Mouse (Mus musculus) adrenal gland, postnatal 4 days (tissue): ENCODE measurements around the gene Hnrnpdl. TPM values are rescaled to one million over a fixed set of nuclear protein-coding genes. Genes with fewer than 3 reads are reported as not detected.

ENCODE experiments used
- DNase-seq, 2 experiments: peaks; one replicate each; pipeline ENCODE4 v3.0.0; 2021 to 2022; ENCODE audit warnings: low spot score in 2 of 2, mixed read lengths in 2 of 2
- long read RNA-seq, 2 experiments: library from polyadenylated mRNA; stranded (forward); transcript quantifications; one replicate each; pipeline ENCODE4 v2.0.0; 2021
- total RNA-seq, 2 experiments: library from RNA; stranded (reverse); gene quantifications; 2 replicates each; pipeline ENCODE4 v1.2.3; 2021

Hnrnpdl gene
- total RNA-seq, result 100 to 1,000 TPM; 223 to 234 TPM
- long read RNA-seq, experiment 1, transcript Hnrnpdl-207 (7 exons, 2,374 nt), result minor isoform, 21 of 125 reads
- long read RNA-seq, experiment 1, transcript Hnrnpdl-201 (9 exons, 2,149 nt), result minor isoform, 9 of 125 reads
- long read RNA-seq, experiment 1, transcript Hnrnpdl-202 (8 exons, 2,752 nt), result major isoform, 44 of 125 reads
- long read RNA-seq, experiment 1, partial matches to known transcripts, result 33 of 125 reads
- long read RNA-seq, experiment 1, other reads (novel, unspliced or antisense), result 18 of 125 reads
- long read RNA-seq, experiment 2, transcript Hnrnpdl-207 (7 exons, 2,374 nt), result minor isoform, 41 of 243 reads
- long read RNA-seq, experiment 2, transcript Hnrnpdl-202 (8 exons, 2,752 nt), result major isoform, 105 of 243 reads
- long read RNA-seq, experiment 2, transcript Hnrnpdl-201 (9 exons, 2,149 nt), result minor isoform, 22 of 243 reads
- long read RNA-seq, experiment 2, partial matches to known transcripts, result 46 of 243 reads
- long read RNA-seq, experiment 2, other reads (novel, unspliced or antisense), result 27 of 243 reads

DNA sequence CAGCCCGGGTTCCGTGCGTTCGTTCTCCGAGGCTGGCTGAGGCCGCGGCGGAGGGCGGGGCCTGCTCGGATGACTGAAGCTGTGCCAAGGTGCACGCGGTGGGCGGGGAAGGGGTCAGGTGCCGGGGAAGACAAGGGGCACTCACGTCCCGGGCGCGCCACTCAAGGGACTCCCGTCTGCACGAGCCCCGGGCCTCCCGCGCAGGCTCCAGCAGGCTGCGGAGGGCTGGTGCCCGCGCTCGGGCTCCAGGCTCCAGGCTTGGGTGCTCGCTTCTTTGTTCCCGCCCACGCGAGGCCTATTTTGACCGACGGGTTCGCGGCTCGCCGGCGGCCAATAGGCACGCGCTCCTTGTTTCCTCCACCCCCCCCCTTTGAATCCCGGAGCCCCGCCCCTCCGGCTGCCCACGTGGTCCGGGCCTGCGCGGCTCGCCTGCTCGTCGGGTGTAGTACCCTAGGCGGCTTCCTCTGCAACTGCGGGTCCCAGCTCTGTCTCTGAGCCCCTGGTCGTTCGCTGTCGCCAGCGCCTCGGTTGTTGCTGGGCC, at the start of gene Hnrnpdl, which contains the start of gene Enoph1:
Gene Hnrnpdl, minus strand, starts transcription at position 63 of the 541 bp plus-strand sequence.
Gene Enoph1, plus strand, starts transcription at position 384 of the 541 bp plus-strand sequence.
- DNase-seq, result peak; percentile 80 to 83

DNA sequence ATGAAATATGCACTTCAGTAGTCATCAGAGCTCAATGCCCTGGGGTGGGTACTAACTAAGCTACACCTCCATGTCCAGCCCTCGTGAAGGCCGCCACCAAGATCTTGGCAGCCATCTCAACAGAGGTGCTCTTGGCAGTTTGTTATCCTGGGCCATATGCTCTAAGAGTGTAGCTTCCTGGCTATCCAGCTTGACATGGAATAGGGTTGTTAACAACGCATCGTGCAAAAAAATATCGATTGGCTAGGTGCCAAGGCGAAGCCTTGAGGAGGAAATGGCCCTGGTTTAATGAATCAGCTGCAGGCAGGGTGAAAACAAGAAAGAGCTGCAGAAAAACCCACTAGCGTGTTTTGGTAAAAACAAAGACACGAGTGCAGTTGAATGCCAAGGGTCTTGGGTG, 45.6 kb upstream of the Hnrnpdl start:
- DNase-seq, result no peak

DNA sequence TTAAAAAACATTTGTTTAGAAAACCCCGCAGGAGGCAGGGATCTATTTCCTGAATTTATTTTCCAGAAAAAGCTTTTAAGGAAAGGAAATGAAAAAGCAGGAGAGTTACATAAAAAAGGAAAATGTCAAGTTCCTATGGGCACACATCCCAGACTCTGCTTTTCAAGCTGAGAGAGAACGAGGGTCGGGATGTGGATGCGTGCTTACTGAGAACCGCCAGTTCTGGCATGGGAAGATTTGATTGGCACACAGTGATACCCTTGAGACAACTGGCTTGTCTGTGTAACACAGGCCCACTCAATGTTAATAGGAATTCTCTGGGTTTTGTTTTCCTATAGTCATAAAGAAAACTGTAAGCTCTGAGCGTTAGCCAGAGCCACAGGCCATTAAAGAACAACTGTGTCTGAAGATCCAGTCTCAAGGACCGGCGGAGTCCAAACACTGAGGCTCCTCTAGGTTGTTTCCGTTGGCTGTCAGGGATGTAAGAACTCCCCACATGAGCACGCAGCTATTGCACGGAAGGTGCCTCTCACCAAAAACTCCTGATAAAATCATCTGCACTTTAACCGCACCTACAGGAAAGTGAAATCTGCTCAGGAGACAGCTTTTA, 44.6 kb upstream of the Hnrnpdl start:
- no peak for DNase-seq

DNA sequence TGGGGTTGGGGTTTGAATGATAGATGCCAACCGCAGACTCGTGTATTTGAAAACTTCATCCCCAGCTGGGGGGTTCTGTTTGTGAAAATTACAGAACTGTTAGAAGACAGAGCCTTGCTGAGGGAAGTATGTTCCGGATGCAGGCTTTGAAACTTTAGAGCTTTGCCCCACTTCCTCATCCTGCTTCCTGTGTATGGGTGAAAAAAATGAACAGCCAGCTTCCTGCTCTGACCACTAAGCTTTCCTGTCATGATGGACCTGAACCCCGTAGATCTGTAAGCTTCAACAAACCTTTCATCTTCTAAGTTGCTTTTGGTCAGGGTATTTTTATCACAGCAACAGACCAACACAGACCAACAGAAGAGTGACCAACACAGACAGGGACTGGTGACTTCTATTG, 42.5 kb upstream of the Hnrnpdl start:
- DNase-seq, result no peak

DNA sequence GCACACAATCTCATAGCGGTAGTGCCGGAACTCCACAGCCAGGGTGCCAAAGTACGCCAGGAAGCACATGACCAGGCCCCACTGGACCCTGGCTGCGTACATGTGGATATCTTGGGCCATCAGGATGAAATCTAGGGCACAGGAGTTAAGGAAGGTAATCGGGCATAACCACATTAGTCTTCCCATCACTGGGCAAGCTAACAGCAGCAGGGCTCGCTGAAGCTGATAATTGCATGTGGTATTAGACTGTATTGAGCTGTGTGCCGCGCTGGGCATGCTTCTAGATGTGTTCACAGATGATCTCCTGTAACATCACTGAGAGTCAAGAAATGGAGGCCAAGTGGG, 40.4 kb upstream of the Hnrnpdl start:
- DNase-seq, result no peak

DNA sequence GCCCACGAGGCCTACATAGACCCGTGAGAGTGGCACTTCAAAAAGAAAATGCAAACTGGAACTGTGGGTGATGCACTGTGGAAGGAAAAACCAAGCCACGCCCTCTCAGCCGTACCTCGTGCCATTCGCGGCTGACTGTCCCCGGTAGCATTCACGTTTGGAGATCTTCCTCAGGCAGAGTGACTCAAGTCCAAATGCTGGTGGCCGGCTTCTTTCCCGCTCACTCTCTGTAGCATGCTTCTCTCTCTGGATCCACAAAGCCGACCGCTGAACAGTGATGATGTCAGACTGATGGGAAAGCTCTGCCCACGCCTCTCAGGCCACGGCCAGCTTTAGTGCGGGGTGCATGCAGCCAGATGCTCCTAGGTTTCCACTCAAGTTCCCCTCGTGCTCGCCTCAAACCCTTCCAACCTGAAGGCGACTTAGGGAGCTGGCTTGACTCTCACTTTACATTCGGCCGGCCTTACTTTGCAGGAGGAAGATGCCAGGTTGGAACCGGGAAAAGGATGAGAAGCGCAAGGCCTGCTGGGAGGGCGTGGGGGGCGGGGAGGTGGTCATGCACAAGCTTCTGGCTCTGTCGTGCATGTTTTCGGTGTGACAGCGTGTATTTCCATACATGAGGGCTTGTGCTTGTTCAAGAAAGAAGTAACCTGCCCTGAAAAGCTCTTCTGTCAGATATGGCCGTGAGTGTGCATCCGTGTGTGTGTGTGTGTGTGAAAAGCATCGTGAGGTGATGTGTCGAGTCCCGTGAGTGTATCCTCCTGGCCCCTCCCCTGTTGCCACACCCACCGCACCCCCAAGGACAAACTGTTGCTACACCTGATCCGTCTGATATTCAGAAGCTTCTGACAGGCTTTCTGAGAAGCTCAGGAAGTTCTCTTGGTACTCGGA, 39.8 kb upstream of the Hnrnpdl start:
- DNase-seq, result no peak

DNA sequence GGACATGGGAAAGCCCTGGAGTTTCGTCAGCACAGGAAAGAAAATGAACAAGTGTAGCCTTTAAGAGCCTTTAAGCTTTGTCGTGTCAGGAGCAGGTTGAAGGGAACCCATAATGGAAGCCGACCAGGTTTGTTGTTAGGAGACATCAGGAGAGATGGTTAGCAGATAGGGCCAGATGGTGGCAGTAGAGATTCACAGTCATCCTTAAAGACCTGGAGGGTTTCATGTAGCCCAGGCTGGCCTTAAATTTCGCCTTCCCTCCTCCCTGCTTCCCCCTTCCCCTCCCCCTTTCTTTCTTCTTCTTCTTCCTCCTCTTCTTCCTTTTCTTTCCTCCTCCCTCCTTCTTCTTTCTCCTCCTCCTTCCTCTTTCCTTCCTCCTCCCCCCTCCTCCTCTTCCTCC, 35.1 kb upstream of the Hnrnpdl start:
- DNase-seq, result no peak

DNA sequence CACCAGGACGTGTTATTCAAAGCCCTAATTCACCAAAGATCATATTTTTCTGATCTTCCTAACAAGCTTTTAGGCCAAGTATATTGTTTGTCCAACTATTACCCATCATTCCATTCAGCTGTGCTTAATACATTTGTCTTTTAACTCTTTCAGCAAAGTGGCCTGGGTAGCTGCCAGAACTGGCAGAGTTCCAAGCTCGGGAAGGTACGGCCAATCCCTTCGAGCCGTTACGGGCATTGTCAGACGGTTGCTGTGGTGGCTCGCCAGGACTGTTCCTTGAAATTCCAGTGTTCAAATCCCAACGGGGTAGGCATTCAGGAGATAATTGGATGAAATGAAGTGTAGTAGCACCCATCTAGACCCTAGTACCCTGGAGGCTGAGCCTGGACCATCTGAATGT, 33.1 kb upstream of the Hnrnpdl start:
- DNase-seq, result no peak

DNA sequence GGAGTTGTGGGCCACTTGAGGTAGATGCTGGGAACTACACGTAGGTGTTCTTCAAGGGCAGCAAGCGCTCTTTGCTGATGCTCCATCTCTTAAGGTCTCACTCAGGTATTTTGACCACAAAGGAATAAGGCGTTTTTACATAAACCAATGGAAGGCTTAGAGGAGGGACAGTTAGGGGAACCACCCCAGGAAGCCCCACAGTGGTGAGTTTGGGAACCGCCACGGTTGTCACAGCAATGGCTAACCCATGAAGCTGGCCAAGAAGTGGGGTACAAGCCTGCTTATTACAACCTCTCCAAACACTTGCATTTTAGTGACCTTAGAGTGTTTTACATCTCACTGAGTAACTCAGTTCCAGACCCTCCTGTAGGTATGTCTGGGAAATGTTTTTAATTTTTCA, 32.1 kb upstream of the Hnrnpdl start:
- no peak for DNase-seq

DNA sequence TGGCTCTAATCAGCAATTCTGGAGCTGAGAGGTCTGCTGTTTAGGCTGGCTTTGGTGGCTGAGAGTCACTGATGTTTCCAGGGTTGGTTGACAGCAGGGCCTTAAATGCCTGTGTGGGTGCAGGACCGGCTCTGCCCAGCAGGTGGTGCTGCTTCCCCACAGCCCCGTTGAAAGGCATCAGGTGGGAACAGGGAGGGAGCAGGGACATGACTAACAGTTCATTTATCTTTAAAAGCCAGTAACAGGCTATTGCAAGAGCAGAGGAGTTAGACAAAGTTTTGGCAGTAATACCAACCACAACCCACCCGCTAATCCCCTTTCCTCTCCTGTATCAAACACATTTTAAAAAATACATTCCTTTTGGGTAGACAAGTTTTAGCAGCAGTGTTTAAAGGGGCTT, 30.8 kb upstream of the Hnrnpdl start:
- peak; percentile 74 to 75 for DNase-seq

DNA sequence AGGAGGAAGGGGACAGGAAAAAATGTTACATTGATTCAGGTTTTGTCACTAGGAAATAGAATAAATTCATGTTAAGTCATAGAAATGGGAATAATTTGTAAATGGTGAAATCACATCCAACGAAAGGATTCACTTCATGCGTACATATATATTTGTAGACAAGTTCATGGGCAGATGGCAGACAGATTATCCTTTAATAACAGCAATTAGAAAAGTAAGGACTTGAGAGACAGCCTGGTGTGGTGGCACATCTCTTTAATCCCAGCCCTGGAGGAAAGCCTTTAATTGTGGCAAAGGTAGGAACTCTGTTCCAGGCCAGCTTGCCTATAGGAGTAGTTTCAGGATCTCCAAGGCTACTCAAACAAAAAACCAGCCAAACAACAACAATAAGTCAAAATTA, 30.1 kb upstream of the Hnrnpdl start:
- DNase-seq, result no peak

DNA sequence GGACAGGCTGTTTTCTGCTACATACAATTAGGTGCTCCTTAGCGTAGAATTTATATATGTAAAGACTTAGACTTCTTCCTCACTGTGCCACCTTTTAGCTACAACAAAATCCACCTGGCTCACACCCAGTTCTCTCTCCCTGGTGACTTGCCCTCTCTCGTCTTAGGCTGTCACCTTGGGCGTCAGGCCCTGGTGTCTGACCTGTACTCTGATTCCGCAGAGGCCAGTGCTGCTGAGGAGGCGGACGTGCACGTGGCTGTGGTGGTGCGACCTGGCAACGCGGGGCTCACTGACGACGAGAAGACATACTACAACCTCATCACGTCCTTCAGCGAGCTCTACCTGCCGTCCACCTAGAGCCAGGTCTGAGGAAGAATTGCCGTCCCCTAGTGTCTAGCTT, 28.1 kb upstream of the Hnrnpdl start:
- no peak for DNase-seq

DNA sequence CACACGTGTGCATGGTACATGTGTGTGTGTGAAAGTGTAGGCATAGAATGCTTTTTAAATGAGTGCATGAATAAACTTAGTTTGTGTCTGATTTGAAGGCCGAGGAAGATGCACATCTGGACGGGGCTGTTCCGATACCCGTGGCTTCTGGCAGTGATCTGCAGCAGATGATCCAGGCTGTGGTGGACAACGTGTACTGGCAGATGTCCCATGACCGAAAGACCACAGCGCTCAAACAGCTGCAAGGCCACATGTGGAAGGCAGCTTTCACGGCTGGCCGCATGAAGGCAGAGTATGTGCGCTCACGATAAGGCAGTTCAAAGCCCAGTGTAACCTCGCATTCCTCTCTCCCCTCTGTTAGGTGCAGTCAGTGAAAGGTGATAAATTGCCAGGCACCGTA, 21.4 kb upstream of the Hnrnpdl start:
- DNase-seq, result no peak

DNA sequence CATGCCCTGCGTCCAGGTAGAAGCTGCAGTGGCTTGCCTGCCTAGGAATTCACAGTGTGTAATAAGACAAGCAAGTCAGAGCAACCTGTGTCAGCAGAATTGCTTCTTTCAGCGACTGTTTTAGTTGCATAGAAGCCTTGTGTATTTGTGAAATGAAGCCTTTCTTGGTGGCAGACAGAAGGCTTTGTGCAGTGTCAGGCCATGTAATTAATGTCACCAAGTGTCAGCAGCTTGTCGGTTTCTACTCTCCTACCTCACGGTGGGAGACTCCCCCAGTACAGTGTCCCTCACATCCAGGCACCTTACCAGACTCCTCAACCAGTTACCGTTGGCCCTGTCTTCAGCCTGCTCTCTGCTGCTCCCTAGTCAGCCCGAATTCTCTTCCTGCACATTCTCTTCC, 19.9 kb upstream of the Hnrnpdl start:
- DNase-seq, result no peak

DNA sequence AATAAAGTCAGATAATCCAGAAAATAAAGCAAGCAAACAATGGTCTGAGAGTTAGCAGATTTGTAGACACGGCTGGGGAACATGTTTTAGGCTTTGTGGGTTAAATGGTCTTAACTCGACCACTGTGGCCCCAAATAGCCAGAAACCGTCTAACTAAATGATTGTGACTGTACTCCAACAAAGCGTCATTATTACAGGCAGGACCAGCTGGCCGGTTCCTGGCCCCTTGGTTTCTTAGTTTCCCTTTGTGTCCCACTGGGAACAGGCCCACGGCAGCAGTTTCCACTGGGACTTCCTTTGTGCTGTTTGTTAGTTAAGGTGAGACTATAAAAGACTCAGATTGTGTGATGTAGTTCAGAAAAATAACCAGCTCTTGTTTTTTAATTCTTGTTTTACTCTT, 19.3 kb upstream of the Hnrnpdl start:
- DNase-seq, result no peak

DNA sequence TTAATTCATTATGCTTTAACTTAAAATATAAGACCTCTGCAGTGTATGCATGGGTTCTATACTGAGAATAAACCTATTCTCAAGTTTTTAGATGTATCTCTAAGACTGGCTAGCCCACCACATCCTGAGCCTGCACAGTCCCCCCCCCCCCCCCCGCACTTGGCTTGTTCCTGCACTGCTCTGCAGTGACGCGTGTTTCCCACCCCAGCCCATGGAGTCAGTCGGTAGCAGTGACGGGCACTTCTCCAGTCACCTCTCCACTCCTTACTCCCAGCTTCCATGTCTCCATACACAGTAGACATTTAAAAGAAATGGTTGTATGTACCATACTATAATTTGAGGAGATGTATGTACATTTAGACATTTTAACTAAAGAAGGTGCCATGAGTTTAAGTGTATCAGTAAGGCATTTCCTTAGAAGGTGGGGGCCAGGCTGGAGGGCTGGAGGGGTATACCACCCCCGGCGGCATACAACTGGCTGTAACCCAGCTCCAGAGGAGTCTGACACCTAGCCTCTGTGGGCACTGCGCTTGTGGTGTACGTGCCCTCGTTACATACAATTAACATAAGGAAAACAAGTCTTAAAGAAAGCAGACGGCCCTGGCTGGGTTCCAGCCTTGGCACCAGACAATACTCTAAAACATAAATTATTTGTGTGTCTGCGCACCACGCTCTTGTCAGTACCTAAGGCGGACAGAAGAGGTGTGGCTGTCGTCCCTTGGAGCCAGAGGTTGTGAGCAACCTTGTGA, 18.2 kb upstream of the Hnrnpdl start:
- DNase-seq, result no peak

DNA sequence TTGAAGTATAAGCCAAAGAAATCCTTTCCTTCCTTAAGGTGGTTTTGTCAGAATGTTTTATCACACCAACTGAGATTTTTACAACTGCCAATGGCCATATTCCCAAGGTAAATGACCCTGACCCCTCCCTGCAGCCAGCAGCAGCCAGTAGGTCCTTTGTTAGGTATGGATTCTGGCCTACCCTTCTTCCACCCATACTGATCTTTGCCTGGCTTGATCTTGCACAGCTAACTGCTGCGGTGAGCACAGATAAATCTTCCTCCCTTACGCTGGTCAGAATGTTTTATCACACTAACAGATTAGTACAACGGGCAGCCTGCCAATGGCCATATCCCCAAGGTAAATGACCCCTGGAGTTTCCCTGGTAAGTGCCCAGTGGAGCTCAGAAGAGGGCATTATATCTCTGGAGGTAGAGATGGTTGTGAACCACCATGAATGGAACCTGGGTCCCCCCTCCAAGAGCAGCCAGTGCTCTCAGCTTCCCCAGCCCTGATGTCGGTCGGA, 16.5 kb upstream of the Hnrnpdl start:
- DNase-seq, result no peak

DNA sequence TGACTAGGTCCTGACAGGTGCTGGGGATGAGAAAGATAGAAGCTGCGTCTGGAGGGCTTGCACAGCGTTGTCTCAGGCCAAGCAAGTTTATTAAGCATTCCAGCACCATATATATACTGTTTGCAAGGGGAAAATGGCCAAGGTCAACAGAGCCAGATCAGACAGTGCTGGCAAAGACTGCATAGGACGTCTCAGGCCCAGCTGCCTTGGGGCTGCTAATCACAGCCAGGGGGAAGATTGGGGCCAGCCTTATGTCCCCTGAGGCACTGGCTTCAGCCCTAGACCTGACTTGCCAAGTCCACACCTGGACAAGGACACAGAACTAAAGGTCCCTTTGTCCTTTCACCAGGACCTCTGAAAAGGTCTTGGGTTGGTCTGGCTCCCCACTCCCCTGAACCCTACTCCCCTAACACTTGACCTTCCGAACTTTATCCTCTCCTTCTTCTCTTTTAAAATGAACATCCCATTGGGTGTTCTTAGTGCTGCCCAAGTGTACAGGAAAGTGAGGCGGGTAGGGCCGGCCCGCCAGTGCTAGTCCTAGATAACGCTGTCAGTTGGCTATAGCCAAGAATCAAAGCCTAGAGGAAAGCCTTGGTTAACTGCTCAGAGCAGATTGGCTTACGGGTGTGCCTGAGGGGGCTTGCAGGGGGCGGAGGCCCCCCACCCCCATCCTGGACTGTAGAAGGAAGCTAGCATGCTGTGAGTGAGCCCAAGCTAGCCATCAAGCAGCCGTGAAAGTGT, 15.5 kb upstream of the Hnrnpdl start:
- DNase-seq, result no peak

DNA sequence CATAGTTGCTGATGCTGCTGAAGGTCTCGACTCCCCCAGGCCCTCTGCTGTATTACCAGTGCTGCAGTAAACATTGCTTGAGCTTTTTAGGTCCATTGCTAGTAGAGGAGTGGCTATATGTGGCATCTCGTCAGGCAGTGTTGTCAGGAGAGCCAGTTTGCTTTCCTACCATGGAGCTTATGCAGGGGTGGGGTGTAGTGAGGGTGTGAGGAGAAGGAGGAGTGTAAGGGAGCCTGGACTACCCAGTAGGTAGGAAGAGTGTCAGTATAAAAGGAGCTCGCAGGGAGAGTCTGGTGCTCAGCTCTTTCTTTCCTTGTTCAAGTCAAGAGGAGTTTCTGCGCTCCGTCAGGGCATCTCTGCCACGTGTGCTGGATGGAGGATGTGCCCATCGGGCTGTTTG, 13.3 kb upstream of the Hnrnpdl start:
- no peak for DNase-seq

DNA sequence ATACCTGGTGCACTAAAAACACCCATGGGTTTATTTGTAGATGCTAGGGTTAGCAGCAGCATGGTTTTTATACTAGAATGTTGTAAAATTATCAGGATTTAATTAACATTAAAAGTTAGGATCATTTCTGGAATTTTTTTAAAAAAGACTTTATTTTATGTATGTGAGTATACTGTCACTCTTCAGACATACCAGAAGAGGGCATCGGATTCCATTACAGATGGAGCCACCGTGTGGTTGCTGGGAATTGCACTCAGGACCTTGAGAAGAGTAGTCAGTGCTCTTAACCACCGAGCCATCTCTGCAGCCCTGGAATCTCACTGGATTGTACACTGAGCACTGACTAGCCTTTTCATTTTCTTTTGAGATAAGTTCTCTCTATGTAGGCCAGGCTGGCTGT, 10.4 kb upstream of the Hnrnpdl start:
- DNase-seq, result no peak
